Mouse (Mus musculus): Measurements from ENCODE around the gene Ehf. TPM values are rescaled to one million over a fixed set of nuclear protein-coding genes. Genes with fewer than 3 reads are reported as not detected.

Gene Ehf
- polyA plus RNA-seq, 1 experiment, result not detected

GRCm38 (mm10) chr2:103336621-103337020 lies 33.5 kb upstream of the Ehf start:
- TF ChIP-seq CTCF (IDR thresholded peaks at IDR 0.05; ENCODE audit: control insufficient read depth, insufficient read depth, low read length), result no peak
- TF ChIP-seq POLR2A (IDR thresholded peaks at IDR 0.05; ENCODE audit: borderline replicate concordance, control insufficient read depth, low read depth, low read length), result no peak
- 68% methylated on average over 11 of the region's 11 CpGs for WGBS
- no peak overlapping the region for H3K27ac ChIP-seq (ENCODE audit: control insufficient read depth, insufficient read depth, low read depth, low read length, poor library complexity)
- H3K4me1 ChIP-seq (ENCODE audit: control insufficient read depth, insufficient read depth, low read length), result no peaks in the 10 kb centered on the region; the same call in 1 of the 2 replicates
- H3K4me3 ChIP-seq (replicated peaks; ENCODE audit: control insufficient read depth, low read depth, low read length), result no peak overlapping the region

GRCm38 (mm10) chr2:103336000-103336399 lies 32.9 kb upstream of the Ehf start:
- Histone ChIP-seq H3K4me3 (replicated peaks; ENCODE audit: control insufficient read depth, low read depth, low read length) (no peak overlapping the region), H3K4me1 (ENCODE audit: control insufficient read depth, insufficient read depth, low read length) (no peaks in the 10 kb centered on the region; the same call in 1 of the 2 replicates), H3K27ac (ENCODE audit: control insufficient read depth, insufficient read depth, low read depth, low read length, poor library complexity) (no peak overlapping the region)
- TF ChIP-seq POLR2A (IDR thresholded peaks at IDR 0.05; ENCODE audit: borderline replicate concordance, control insufficient read depth, low read depth, low read length) (no peak), CTCF (IDR thresholded peaks at IDR 0.05; ENCODE audit: control insufficient read depth, insufficient read depth, low read length) (no peak)
- WGBS, result 85% methylated on average over 3 of the region's 3 CpGs

GRCm38 (mm10) chr2:103331666-103332191 lies 28.7 kb upstream of the Ehf start:
- 74% methylated on average over 3 of the region's 3 CpGs for whole genome bisulfite sequencing
- Histone ChIP-seq H3K4me3 (replicated peaks; ENCODE audit: control insufficient read depth, low read depth, low read length) (no peak overlapping the region), H3K4me1 (ENCODE audit: control insufficient read depth, insufficient read depth, low read length) (no peaks in the 10 kb centered on the region; the same call in 1 of the 2 replicates), H3K27ac (ENCODE audit: control insufficient read depth, insufficient read depth, low read depth, low read length, poor library complexity) (no peak overlapping the region)
- no peak for TF ChIP-seq POLR2A (IDR thresholded peaks at IDR 0.05; ENCODE audit: borderline replicate concordance, control insufficient read depth, low read depth, low read length)
- TF ChIP-seq CTCF (IDR thresholded peaks at IDR 0.05; ENCODE audit: control insufficient read depth, insufficient read depth, low read length), result no peak

- TF ChIP-seq CTCF (IDR thresholded peaks at IDR 0.05; ENCODE audit: control insufficient read depth, insufficient read depth, low read length) (no peak), POLR2A (IDR thresholded peaks at IDR 0.05; ENCODE audit: borderline replicate concordance, control insufficient read depth, low read depth, low read length) (no peak)
- 84% methylated on average over 4 of the region's 4 CpGs for WGBS
- no peak overlapping the region for H3K4me3 ChIP-seq (replicated peaks; ENCODE audit: control insufficient read depth, low read depth, low read length)
Observed at GRCm38 (mm10) chr2:103328731-103329130, 25.7 kb upstream of the Ehf start.

GRCm38 (mm10) chr2:103325301-103326048 lies 22.4 kb upstream of the Ehf start:
- WGBS, result 69% methylated on average over 7 of the region's 7 CpGs
- Histone ChIP-seq H3K4me3 (replicated peaks; ENCODE audit: control insufficient read depth, low read depth, low read length) (no peak overlapping the region), H3K4me1 (ENCODE audit: control insufficient read depth, insufficient read depth, low read length) (no peaks in the 10 kb centered on the region; the same call in 1 of the 2 replicates), H3K27ac (ENCODE audit: control insufficient read depth, insufficient read depth, low read depth, low read length, poor library complexity) (no peak overlapping the region)
- TF ChIP-seq CTCF (IDR thresholded peaks at IDR 0.05; ENCODE audit: control insufficient read depth, insufficient read depth, low read length) (no peak), POLR2A (IDR thresholded peaks at IDR 0.05; ENCODE audit: borderline replicate concordance, control insufficient read depth, low read depth, low read length) (no peak)

More at GRCm38 (mm10) chr2:103328731-103329130, 25.7 kb upstream of the Ehf start:
- Histone ChIP-seq H3K27ac (ENCODE audit: control insufficient read depth, insufficient read depth, low read depth, low read length, poor library complexity) (no peak overlapping the region), H3K4me1 (ENCODE audit: control insufficient read depth, insufficient read depth, low read length) (no peaks in the 10 kb centered on the region)

- Histone ChIP-seq H3K4me1 (ENCODE audit: control insufficient read depth, insufficient read depth, low read length) (no peaks in the 10 kb centered on the region; the same call in 1 of the 2 replicates), H3K4me3 (replicated peaks; ENCODE audit: control insufficient read depth, low read depth, low read length) (no peak overlapping the region), H3K27ac (ENCODE audit: control insufficient read depth, insufficient read depth, low read depth, low read length, poor library complexity) (no peak overlapping the region)
- 70% methylated on average over 2 of the region's 2 CpGs for WGBS
- TF ChIP-seq CTCF (IDR thresholded peaks at IDR 0.05; ENCODE audit: control insufficient read depth, insufficient read depth, low read length) (no peak), POLR2A (IDR thresholded peaks at IDR 0.05; ENCODE audit: borderline replicate concordance, control insufficient read depth, low read depth, low read length) (no peak)
Observed at GRCm38 (mm10) chr2:103324320-103324719, 21.2 kb upstream of the Ehf start.

GRCm38 (mm10) chr2:103322171-103322570 lies 19.1 kb upstream of the Ehf start:
- no peak for TF ChIP-seq CTCF (IDR thresholded peaks at IDR 0.05; ENCODE audit: control insufficient read depth, insufficient read depth, low read length)
- TF ChIP-seq POLR2A (IDR thresholded peaks at IDR 0.05; ENCODE audit: borderline replicate concordance, control insufficient read depth, low read depth, low read length), result no peak
- Histone ChIP-seq H3K4me1 (ENCODE audit: control insufficient read depth, insufficient read depth, low read length) (no peaks in the 10 kb centered on the region; the same call in 1 of the 2 replicates), H3K4me3 (replicated peaks; ENCODE audit: control insufficient read depth, low read depth, low read length) (no peak overlapping the region), H3K27ac (ENCODE audit: control insufficient read depth, insufficient read depth, low read depth, low read length, poor library complexity) (no peak overlapping the region)
- 59% methylated on average over 1 of the region's 1 CpGs for WGBS

GRCm38 (mm10) chr2:103321638-103322037 lies 18.6 kb upstream of the Ehf start:
- TF ChIP-seq POLR2A (IDR thresholded peaks at IDR 0.05; ENCODE audit: borderline replicate concordance, control insufficient read depth, low read depth, low read length) (no peak), CTCF (IDR thresholded peaks at IDR 0.05; ENCODE audit: control insufficient read depth, insufficient read depth, low read length) (no peak)
- H3K4me3 ChIP-seq (replicated peaks; ENCODE audit: control insufficient read depth, low read depth, low read length), result no peak overlapping the region
- H3K27ac ChIP-seq (ENCODE audit: control insufficient read depth, insufficient read depth, low read depth, low read length, poor library complexity), result no peak overlapping the region
- H3K4me1 ChIP-seq (ENCODE audit: control insufficient read depth, insufficient read depth, low read length), result no peaks in the 10 kb centered on the region; the same call in 1 of the 2 replicates
- 61% methylated on average over 4 of the region's 4 CpGs for WGBS
